Mouse (Mus musculus): ENCODE measurements around the gene Rnf214.
"Not testable (repeated sequence)": the region's sequence is repeated elsewhere in the genome, so short reads cannot be mapped to it uniquely, and the experiment has no call there.

Gene Rnf214

GRCm38 (mm10) chr9:45851330-45851729 is 55.4 kb downstream of the Rnf214 start:
- TF ChIP-seq NANOG (IDR thresholded peaks at IDR 0.05; ENCODE audit: borderline replicate concordance, low read length) = no peak
- TF ChIP-seq CTCF (conservative IDR thresholded peaks at IDR 0.05; ENCODE audit: low read length) = no peak
- TF ChIP-seq POU5F1 (IDR thresholded peaks at IDR 0.05; ENCODE audit: borderline replicate concordance, low read length) = no peak
- Histone ChIP-seq H3K27me3 (ENCODE audit: insufficient read depth, low read length) (no peaks in the 10 kb centered on the region), H3K9me3 (ENCODE audit: low read length) (no peaks in the 10 kb centered on the region), H3K36me3 (ENCODE audit: insufficient read depth, low read length) (peaks cover 22% of the 10 kb centered on the region), H3K4me3 (replicated peaks; ENCODE audit: low read length) (no peak overlapping the region), H3K4me1 (replicated peaks; ENCODE audit: low read depth, low read length) (peaks cover 50% of the 10 kb centered on the region)

GRCm38 (mm10) chr9:45850528-45851155 is 56.1 kb downstream of the Rnf214 start:
- H3K9me3 ChIP-seq (ENCODE audit: low read length) = no peaks in the 10 kb centered on the region

GRCm38 (mm10) chr9:45849528-45850408 is 56.9 kb downstream of the Rnf214 start:
- Histone ChIP-seq H3K27me3 (ENCODE audit: insufficient read depth, low read length) (no peaks in the 10 kb centered on the region), H3K4me3 (replicated peaks; ENCODE audit: low read length) (no peak overlapping the region), H3K36me3 (ENCODE audit: insufficient read depth, low read length) (peaks cover 20% of the 10 kb centered on the region), H3K4me1 (replicated peaks; ENCODE audit: low read depth, low read length) (peaks cover 55% of the 10 kb centered on the region), H3K9me3 (ENCODE audit: low read length) (no peaks in the 10 kb centered on the region)
- TF ChIP-seq CTCF (conservative IDR thresholded peaks at IDR 0.05; ENCODE audit: low read length) (no peak), NANOG (IDR thresholded peaks at IDR 0.05; ENCODE audit: borderline replicate concordance, low read length) (no peak), POU5F1 (IDR thresholded peaks at IDR 0.05; ENCODE audit: borderline replicate concordance, low read length) (no peak)

More at GRCm38 (mm10) chr9:45850528-45851155, 56.1 kb downstream of the Rnf214 start:
- H3K36me3 ChIP-seq (ENCODE audit: insufficient read depth, low read length) = peaks cover 17% of the 10 kb centered on the region
- H3K4me1 ChIP-seq (replicated peaks; ENCODE audit: low read depth, low read length) = peaks cover 49% of the 10 kb centered on the region
- no peaks in the 10 kb centered on the region for H3K27me3 ChIP-seq (ENCODE audit: insufficient read depth, low read length)
- TF ChIP-seq NANOG (IDR thresholded peaks at IDR 0.05; ENCODE audit: borderline replicate concordance, low read length) = no peak
- TF ChIP-seq POU5F1 (IDR thresholded peaks at IDR 0.05; ENCODE audit: borderline replicate concordance, low read length) = no peak
- no peak for TF ChIP-seq CTCF (conservative IDR thresholded peaks at IDR 0.05; ENCODE audit: low read length)
- H3K4me3 ChIP-seq (replicated peaks; ENCODE audit: low read length) = no peak overlapping the region

GRCm38 (mm10) chr9:45846891-45847460 is 59.7 kb downstream of the Rnf214 start:
- Histone ChIP-seq H3K36me3 (ENCODE audit: insufficient read depth, low read length) (0 out of 2 replicates have a peak, but pooled peaks cover 3% of the 10 kb centered on the region), H3K9me3 (ENCODE audit: low read length) (no peaks in the 10 kb centered on the region), H3K4me3 (replicated peaks; ENCODE audit: low read length) (no peak overlapping the region), H3K4me1 (replicated peaks; ENCODE audit: low read depth, low read length) (peaks cover 81% of the 10 kb centered on the region), H3K27me3 (ENCODE audit: insufficient read depth, low read length) (no peaks in the 10 kb centered on the region)
- TF ChIP-seq NANOG (IDR thresholded peaks at IDR 0.05; ENCODE audit: borderline replicate concordance, low read length) = no peak
- no peak for TF ChIP-seq POU5F1 (IDR thresholded peaks at IDR 0.05; ENCODE audit: borderline replicate concordance, low read length)
- no peak for TF ChIP-seq CTCF (conservative IDR thresholded peaks at IDR 0.05; ENCODE audit: low read length)

- H3K9me3 ChIP-seq (ENCODE audit: low read length); H3K27me3 ChIP-seq (ENCODE audit: insufficient read depth, low read length); H3K36me3 ChIP-seq (ENCODE audit: insufficient read depth, low read length); H3K4me3 ChIP-seq (replicated peaks; ENCODE audit: low read length): not testable (repeated sequence)
- peaks cover 89% of the 10 kb centered on the region for H3K4me1 ChIP-seq (replicated peaks; ENCODE audit: low read depth, low read length)
Measured at GRCm38 (mm10) chr9:45846176-45846575, 60.5 kb downstream of the Rnf214 start.

- Histone ChIP-seq H3K9me3 (ENCODE audit: low read length) (no peaks in the 10 kb centered on the region), H3K4me1 (replicated peaks; ENCODE audit: low read depth, low read length) (peaks cover 91% of the 10 kb centered on the region), H3K27me3 (ENCODE audit: insufficient read depth, low read length) (no peaks in the 10 kb centered on the region), H3K4me3 (replicated peaks; ENCODE audit: low read length) (no peak overlapping the region), H3K36me3 (ENCODE audit: insufficient read depth, low read length) (0 out of 2 replicates have a peak, but pooled peaks cover 3% of the 10 kb centered on the region)
- TF ChIP-seq NANOG (IDR thresholded peaks at IDR 0.05; ENCODE audit: borderline replicate concordance, low read length) (no peak), CTCF (conservative IDR thresholded peaks at IDR 0.05; ENCODE audit: low read length) (no peak), POU5F1 (IDR thresholded peaks at IDR 0.05; ENCODE audit: borderline replicate concordance, low read length) (no peak)
Measured at GRCm38 (mm10) chr9:45845541-45845940, 61.2 kb downstream of the Rnf214 start.

GRCm38 (mm10) chr9:45843780-45844179 is 62.9 kb downstream of the Rnf214 start:
- peaks cover 5% of the 10 kb centered on the region for H3K27me3 ChIP-seq (ENCODE audit: insufficient read depth, low read length)
- H3K4me3 ChIP-seq (replicated peaks; ENCODE audit: low read length) = no peak overlapping the region
- TF ChIP-seq POU5F1 (IDR thresholded peaks at IDR 0.05; ENCODE audit: borderline replicate concordance, low read length) = no peak
- TF ChIP-seq CTCF (conservative IDR thresholded peaks at IDR 0.05; ENCODE audit: low read length) = no peak
- no peak for TF ChIP-seq NANOG (IDR thresholded peaks at IDR 0.05; ENCODE audit: borderline replicate concordance, low read length)
- H3K4me1 ChIP-seq (replicated peaks; ENCODE audit: low read depth, low read length) = peaks cover 91% of the 10 kb centered on the region
- no peaks in the 10 kb centered on the region for H3K9me3 ChIP-seq (ENCODE audit: low read length)
- 0 out of 2 replicates have a peak, but pooled peaks cover 3% of the 10 kb centered on the region for H3K36me3 ChIP-seq (ENCODE audit: insufficient read depth, low read length)

- Histone ChIP-seq H3K9me3 (ENCODE audit: low read length) (no peaks in the 10 kb centered on the region), H3K4me1 (replicated peaks; ENCODE audit: low read depth, low read length) (peaks cover 87% of the 10 kb centered on the region), H3K27me3 (ENCODE audit: insufficient read depth, low read length) (peaks cover 6% of the 10 kb centered on the region), H3K4me3 (replicated peaks; ENCODE audit: low read length) (no peak overlapping the region), H3K36me3 (ENCODE audit: insufficient read depth, low read length) (0 out of 2 replicates have a peak, but pooled peaks cover 3% of the 10 kb centered on the region)
- TF ChIP-seq POU5F1 (IDR thresholded peaks at IDR 0.05; ENCODE audit: borderline replicate concordance, low read length) = no peak
- TF ChIP-seq CTCF (conservative IDR thresholded peaks at IDR 0.05; ENCODE audit: low read length) = no peak
- no peak for TF ChIP-seq NANOG (IDR thresholded peaks at IDR 0.05; ENCODE audit: borderline replicate concordance, low read length)
Measured at GRCm38 (mm10) chr9:45843007-45843406, 63.7 kb downstream of the Rnf214 start.

All from E14TG2a.4 (cell line).